In the genomic region with DNA sequence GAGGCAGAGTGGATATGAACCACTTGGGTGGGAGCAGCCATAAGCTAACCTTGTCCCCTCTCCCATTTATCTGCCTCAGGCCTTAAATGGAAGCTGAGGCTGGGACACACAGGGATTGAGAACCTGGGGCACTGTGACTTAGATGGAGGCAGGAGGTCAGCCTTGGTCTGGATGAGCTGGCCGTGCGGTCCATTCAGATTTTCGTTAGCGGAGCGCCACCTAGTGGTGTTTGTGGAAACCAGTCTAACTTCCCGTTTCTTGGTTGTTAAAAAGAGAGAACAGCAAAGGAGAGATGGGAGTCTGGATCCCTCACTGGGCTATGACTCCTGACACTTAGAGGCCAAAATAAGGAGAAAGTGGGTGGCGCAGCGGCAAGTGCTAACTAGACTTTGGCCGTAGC, we compare ENCODE assay signal across 8 mouse cellular contexts. TPM values are rescaled to one million over a fixed set of nuclear protein-coding genes. Genes with fewer than 3 reads are reported as not detected.
DNase-seq lines count a peak whose midpoint lies in the region; TF ChIP-seq lines count a peak whose summit lies in the region.

No protein-coding gene starts in this region.

- peaks cover 8% of the 10 kb centered on the region for H3K9me3 ChIP-seq in CH12.LX (replicated peaks; ENCODE audit: low read length)

- no peak overlapping the region for H3K4me2 ChIP-seq in CH12.LX (ENCODE audit: insufficient read depth, low read depth, poor library complexity, severe bottlenecking)

- peak; percentile 92 for TF ChIP-seq RAD21 in CH12.LX (IDR thresholded peaks at IDR 0.05; ENCODE audit: low read depth, low read length)

- peaks cover 53% of the 10 kb centered on the region for H3K27me3 ChIP-seq in CH12.LX (replicated peaks)

- no peaks in the 10 kb centered on the region for H3K79me2 ChIP-seq in CH12.LX (replicated peaks; ENCODE audit: control insufficient read depth, extremely low read depth, insufficient read depth, poor library complexity, severe bottlenecking)

- dilution Hi-C loops in CH12.LX (cut with MboI; ENCODE audit: extremely low pct_ligation_motif_present, extremely low pct_unique_long_range_greater_than_20kb, low sequenced_read_pairs) = no loop called here

- no peak for TF ChIP-seq EP300 in CH12.LX (IDR thresholded peaks at IDR 0.05; ENCODE audit: low read length)

- no peak overlapping the region for H3K4me3 ChIP-seq in CH12.LX (replicated peaks in 1 of 3; ENCODE audit: low read depth in 2 of 3, low read length in 2 of 3, poor library complexity in 1 of 3)

- no peak for TF ChIP-seq POLR2A in CH12.LX (IDR thresholded peaks at IDR 0.05; ENCODE audit: low read depth, low read length)

- TF ChIP-seq CTCF in CH12.LX (conservative IDR thresholded peaks at IDR 0.05 in 1 of 2, IDR thresholded peaks at IDR 0.05 in 1 of 2; ENCODE audit: low read depth in 2 of 2, low read length in 2 of 2) = peak; percentile 50 to 93

- in situ Hi-C loops in CH12.LX (cut with MboI; ENCODE audit: low pct_ligation_motif_present, low pct_unique_long_range_greater_than_20kb, low sequenced_read_pairs) = loop anchor here (25.0 kb wide), 1 partner anchor 402 kb away; no protein-coding TSS in a partner anchor

- no peak overlapping the region for H3K9ac ChIP-seq in CH12.LX (ENCODE audit: insufficient read depth, low read depth)

- peak; percentile 66 for DNase-seq in CH12.LX (ENCODE audit: extremely low read depth)
- DNase-seq in T-cell, adult 2 months (ENCODE audit: low spot score) = peak; percentile 14
- peak; percentile 77 to 80 for DNase-seq in cerebellum, postnatal 36 days
- DNase-seq in heart, adult 8-10 months (ENCODE audit: low spot score) = peak; percentile 77
- DNase-seq in layer of hippocampus, adult 9-11 months = peak; percentile 35
- peak; percentile 85 for DNase-seq in lung, postnatal 36 days
- peak; percentile 74 for DNase-seq in right cerebral cortex, postnatal 4 days
- DNase-seq in yolk sac, embryonic 10.5 days (ENCODE audit: low spot score) = peak; percentile 51

- H3K4me1 ChIP-seq in CH12.LX (ENCODE audit: control insufficient read depth in 1 of 2, insufficient read depth in 2 of 2) = no peaks in the 10 kb centered on the region

- no peak overlapping the region for H3K27ac ChIP-seq in CH12.LX (ENCODE audit: insufficient read depth, low read depth)

- H3K36me3 ChIP-seq in CH12.LX (replicated peaks in 1 of 2; ENCODE audit: control insufficient read depth in 1 of 2, insufficient read depth in 1 of 2, low read length in 1 of 2) = no peaks in the 10 kb centered on the region

TF ChIP-seq in CH12.LX, 34 proteins besides CTCF, POLR2A, EP300 and RAD21:
- TF ChIP-seq ETS1 (conservative IDR thresholded peaks at IDR 0.05; ENCODE audit: low read depth, low read length) (no peak), JUND (conservative IDR thresholded peaks at IDR 0.05; ENCODE audit: low read depth, low read length) (no peak), ZC3H11A (IDR thresholded peaks at IDR 0.05; ENCODE audit: low read depth, low read length) (peak; percentile 78), CHD1 (IDR thresholded peaks at IDR 0.05; ENCODE audit: low read depth, low read length) (no peak), SMC3 (IDR thresholded peaks at IDR 0.05; ENCODE audit: low read depth, low read length) (peak; percentile 93), SIN3A (IDR thresholded peaks at IDR 0.05; ENCODE audit: low read length) (no peak), ELF1 (IDR thresholded peaks at IDR 0.05; ENCODE audit: low read depth, low read length) (peak; percentile 10; the same call in 1 of the 2 replicates), MEF2A (IDR thresholded peaks at IDR 0.05; ENCODE audit: borderline replicate concordance, low read depth, low read length) (no peak), POLR2AphosphoS2 (IDR thresholded peaks at IDR 0.05; ENCODE audit: low read depth, low read length) (no peak), NRF1 (IDR thresholded peaks at IDR 0.05; ENCODE audit: low read depth, low read length) (no peak), E2F4 (IDR thresholded peaks at IDR 0.05; ENCODE audit: insufficient replicate concordance, low read depth, low read length) (no peak), UBTF (IDR thresholded peaks at IDR 0.05; ENCODE audit: low read depth, low read length) (no peak)

RNA-seq across cellular contexts. Expression of a gene that starts 28.4 kb away (rescaled TPM):
- not detected in 2 replicates for total RNA-seq in CH12.LX (2012; rRNA removed)
- not detected in 2 replicates for total RNA-seq in CH12.LX (2014; rRNA removed)
- polyA plus RNA-seq in CH12.LX (2012; ENCODE audit: insufficient read length, low read depth) = not detected in 2 replicates
- not detected for total RNA-seq in heart, adult 8-10 months (2022)

Comparison
In these comparisons a context has a peak if more than half of its experiments do, and no peak if none do; other contexts are left out.
1. DNase-seq: peak in every context shown above with its lines; median percentile 85 in lung, postnatal 36 days; 78 in cerebellum, postnatal 36 days; 77 in heart, adult 8-10 months; 74 in right cerebral cortex, postnatal 4 days; 66 in CH12.LX; 51 in yolk sac, embryonic 10.5 days; 35 in layer of hippocampus, adult 9-11 months; 14 in T-cell, adult 2 months.